Mouse (Mus musculus) liver, postnatal 0 days (tissue): ENCODE measurements around the gene Arhgef40. TPM values are rescaled to one million over a fixed set of nuclear protein-coding genes. Genes with fewer than 3 reads are reported as not detected.

Experiments used
- ATAC-seq: fragments of 200-750 bp; cut with Nextera tagmentation; 2 replicates; pipeline ENCODE4 v1.8.0; 2017; ENCODE audit warnings: mild to moderate bottlenecking, moderate library complexity
- DNase-seq: peaks from one replicate; pipeline ENCODE4 v3.0.0-alpha.2; 2016
- H3K27ac ChIP-seq: fragments of 300-500 bp; sonication (generic); 2 replicates; pipeline ENCODE4 v1.5.1; 2014; ENCODE audit warnings: antibody characterized with exemption, moderate library complexity, mild to moderate bottlenecking, low read depth
- H3K27me3 ChIP-seq: fragments of 300-500 bp; sonication (generic); 2 replicates; pipeline ENCODE4 v1.6.1; 2014; ENCODE audit warnings: low read length, control low read depth, mixed read lengths; ENCODE audit not compliant: insufficient read depth
- H3K36me3 ChIP-seq: fragments of 300-500 bp; sonication (generic); replicated peaks from 2 replicates; pipeline ENCODE4 v1.6.1; 2014; ENCODE audit warnings: mild to moderate bottlenecking, control low read depth, low read length, moderate library complexity, mixed read lengths; ENCODE audit not compliant: insufficient read depth
- H3K4me1 ChIP-seq: fragments of 300-500 bp; sonication (generic); 2 replicates; pipeline ENCODE4 v1.6.1; 2014; ENCODE audit warnings: antibody characterized with exemption, mild to moderate bottlenecking, control low read depth; ENCODE audit not compliant: insufficient read depth
- H3K4me2 ChIP-seq: fragments of 300-500 bp; sonication (generic); 2 replicates; pipeline ENCODE4 v1.6.1; 2014; ENCODE audit warnings: low read depth, mild to moderate bottlenecking, low read length, moderate library complexity, mixed read lengths
- H3K4me3 ChIP-seq: fragments of 300-500 bp; sonication (generic); 2 replicates; pipeline ENCODE4 v1.5.1; 2014; ENCODE audit warnings: low read depth, low read length
- H3K9ac ChIP-seq: fragments of 300-500 bp; sonication (generic); replicated peaks from 2 replicates; pipeline ENCODE4 v1.6.1; 2014; ENCODE audit warnings: mild to moderate bottlenecking, moderate library complexity
- H3K9me3 ChIP-seq: fragments of 300-500 bp; sonication (generic); 2 replicates; pipeline ENCODE4 v1.6.1; 2016; ENCODE audit warnings: mild to moderate bottlenecking, control low read depth, low read length, mixed read lengths
- CTCF ChIP-seq: sonication (generic); IDR thresholded peaks from 2 replicates; pipeline ENCODE4 v1.5.1; 2016; ENCODE audit warnings: antibody characterized with exemption, low read depth
- EP300 ChIP-seq: IDR thresholded peaks from 2 replicates; pipeline ENCODE4 v1.6.1; 2016; ENCODE audit warnings: antibody characterized with exemption, low read depth, mild to moderate bottlenecking
- WGBS: fragments of 180-500 bp; shearing (Covaris S2); extraction: QIAGEN DNeasy Blood & Tissue Kit; methylation state at CpG from one replicate; pipeline ENCODE4 v1.1.7; 2014; ENCODE audit not compliant: insufficient replicate concordance; 5-methylcytosine and 5-hydroxymethylcytosine counted together
- polyA plus RNA-seq: library from polyadenylated mRNA; unstranded; fragments of >200 nt; fragmentation: Nextera tagmentation; extraction: Ambion mirVana; gene quantifications from 2 replicates; pipeline ENCODE4 v1.2.1, GENCODE M21; 2015

The Arhgef40 gene
- polyA plus RNA-seq, 1 experiment from 2014 or later = 7.2 TPM

DNA sequence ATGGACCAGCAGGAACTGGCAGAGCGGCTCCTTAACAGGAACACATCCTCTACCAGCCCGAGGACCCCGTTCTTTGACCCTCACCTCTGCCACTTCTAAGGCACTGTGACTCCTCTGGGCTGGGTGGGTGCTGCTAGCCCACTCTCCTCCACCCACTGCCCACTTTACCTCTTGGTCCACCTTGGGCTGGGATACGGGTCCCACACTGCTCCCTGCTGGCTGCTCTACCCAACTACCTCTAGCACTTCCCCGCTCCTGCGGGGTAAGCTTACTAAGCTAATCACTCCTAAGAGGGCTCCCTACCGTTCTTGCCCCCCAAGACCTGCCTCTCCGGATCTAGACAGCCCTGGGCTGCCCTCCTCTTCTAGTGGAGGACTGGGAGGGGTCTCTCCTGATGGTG, 21.7 kb downstream of the Arhgef40 start:
- Histone ChIP-seq H3K4me1 (peaks cover 8% of the 10 kb centered on the region), H3K4me2 (no peak overlapping the region), H3K9ac (no peak overlapping the region), H3K9me3 (no peaks in the 10 kb centered on the region), H3K27ac (no peak overlapping the region), H3K4me3 (no peak overlapping the region), H3K27me3 (no peaks in the 10 kb centered on the region), H3K36me3 (peaks cover 28% of the 10 kb centered on the region)
- 84% methylated on average over 8 of the region's 8 CpGs for WGBS
- no peak for TF ChIP-seq EP300
- TF ChIP-seq CTCF = peak; percentile 42
- DNase-seq = peak; percentile 24
- no peak for ATAC-seq

DNA sequence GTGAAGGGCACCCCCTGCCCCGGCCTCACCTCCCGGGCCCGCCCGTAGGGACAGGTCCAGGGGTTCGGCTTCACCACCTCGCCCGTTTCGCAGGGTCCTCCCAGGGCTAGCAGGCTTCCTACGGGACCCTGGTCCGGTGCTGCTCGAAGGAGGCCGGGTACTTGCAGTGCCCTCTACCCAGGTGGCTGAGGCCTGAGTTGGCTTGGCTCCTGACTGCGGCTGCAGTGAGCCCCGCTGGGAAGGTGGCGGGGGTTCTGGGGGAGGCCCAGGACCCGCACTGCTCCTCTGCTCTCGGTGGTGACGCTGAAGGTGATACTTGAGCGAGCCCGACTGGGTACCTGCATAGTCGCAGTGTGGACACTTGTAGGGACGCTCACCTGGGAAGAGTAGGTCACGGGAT, 22.3 kb downstream of the Arhgef40 start:
- no peak for TF ChIP-seq CTCF
- no peak for TF ChIP-seq EP300

DNA sequence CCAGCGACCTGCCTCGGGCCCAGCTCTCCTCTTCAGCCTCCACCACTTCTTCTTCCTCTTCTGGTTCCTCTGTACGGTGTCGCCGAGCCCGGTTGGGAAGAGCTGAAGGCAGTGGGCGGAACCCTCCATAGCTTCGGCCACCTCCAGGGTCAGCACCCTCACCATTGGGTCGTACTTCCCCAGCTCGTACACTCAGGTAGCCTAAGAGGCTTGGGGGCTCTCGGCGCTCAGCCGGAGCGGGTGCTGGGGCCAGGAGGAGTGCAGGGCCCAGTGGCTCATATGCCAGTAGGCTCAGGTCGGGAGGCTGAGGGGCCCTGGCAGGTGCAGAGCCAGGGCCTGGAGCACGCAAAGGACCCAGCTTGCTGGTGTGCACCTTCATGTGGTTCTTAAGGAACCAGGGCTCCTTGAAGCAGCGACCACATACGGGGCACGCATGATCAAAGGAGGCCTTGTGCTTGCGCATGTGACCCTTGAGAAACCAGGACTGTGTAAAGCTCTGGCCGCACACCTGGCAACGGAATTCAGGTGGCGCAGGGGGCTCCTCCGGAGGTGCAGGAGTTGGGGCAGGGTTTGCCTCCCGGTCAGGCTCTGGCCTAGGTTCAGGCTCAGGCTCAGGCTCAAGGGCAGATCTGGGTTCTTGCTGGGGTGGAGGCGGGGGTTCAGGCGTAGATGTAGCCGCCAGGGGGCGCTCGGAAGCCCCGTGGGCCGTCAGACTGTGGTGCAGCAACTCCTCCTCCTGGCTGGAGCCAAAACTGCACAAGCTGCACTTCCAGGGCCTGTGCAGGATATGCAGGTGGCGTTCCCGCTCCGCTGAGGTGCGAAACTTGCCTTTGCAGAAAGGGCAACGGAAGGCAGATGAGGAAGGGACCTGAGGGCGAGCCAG, 24.0 kb downstream of the Arhgef40 start:
- no peak for TF ChIP-seq EP300
- peak; percentile 100 for TF ChIP-seq CTCF
- H3K4me1 ChIP-seq = peaks cover 8% of the 10 kb centered on the region
- no peak overlapping the region for H3K9ac ChIP-seq
- H3K27me3 ChIP-seq = no peaks in the 10 kb centered on the region
- DNase-seq (peak; percentile 93), ATAC-seq (peak; percentile 90)
- WGBS = 56% methylated on average over 38 of the region's 38 CpGs
- H3K4me3 ChIP-seq = no peak overlapping the region
- no peak overlapping the region for H3K27ac ChIP-seq
- H3K36me3 ChIP-seq = peaks cover 28% of the 10 kb centered on the region
- no peaks in the 10 kb centered on the region for H3K9me3 ChIP-seq
- H3K4me2 ChIP-seq = no peak overlapping the region

More for the DNA sequence above, 22.3 kb downstream of the Arhgef40 start:
- ATAC-seq (no peak), DNase-seq (no peak)
- Histone ChIP-seq H3K9ac (no peak overlapping the region), H3K4me2 (no peak overlapping the region), H3K36me3 (peaks cover 28% of the 10 kb centered on the region), H3K4me3 (no peak overlapping the region), H3K4me1 (peaks cover 8% of the 10 kb centered on the region), H3K27ac (no peak overlapping the region), H3K27me3 (no peaks in the 10 kb centered on the region), H3K9me3 (no peaks in the 10 kb centered on the region)
- 95% methylated on average over 23 of the region's 23 CpGs for WGBS

DNA sequence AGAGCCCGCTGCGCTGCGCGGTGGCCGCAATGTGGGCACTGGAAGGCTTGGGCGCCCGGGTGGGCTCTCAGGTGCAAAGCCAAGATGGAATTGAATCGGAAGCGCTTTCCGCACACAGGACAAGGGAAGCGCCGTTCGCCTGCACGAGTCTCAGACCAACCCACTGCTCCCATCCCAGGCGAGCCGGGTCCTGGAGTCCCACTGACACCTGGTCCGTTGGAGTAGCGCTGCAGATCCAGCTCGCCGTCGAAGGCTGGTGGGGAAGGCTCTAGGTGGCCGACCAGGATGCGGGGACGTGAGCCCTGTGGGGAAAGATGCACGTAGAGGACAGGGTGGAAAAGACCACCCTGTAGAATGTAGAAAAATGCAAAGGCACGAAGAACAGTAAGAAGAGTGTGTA, 24.8 kb downstream of the Arhgef40 start:
- no peaks in the 10 kb centered on the region for H3K27me3 ChIP-seq
- no peak for ATAC-seq
- H3K9me3 ChIP-seq = no peaks in the 10 kb centered on the region
- H3K4me2 ChIP-seq = no peak overlapping the region
- H3K4me1 ChIP-seq = peaks cover 8% of the 10 kb centered on the region
- H3K27ac ChIP-seq = no peak overlapping the region
- no peak for DNase-seq
- no peak for TF ChIP-seq CTCF
- TF ChIP-seq EP300 = no peak
- WGBS = 80% methylated on average over 26 of the region's 26 CpGs
- no peak overlapping the region for H3K4me3 ChIP-seq
- peaks cover 28% of the 10 kb centered on the region for H3K36me3 ChIP-seq
- H3K9ac ChIP-seq = no peak overlapping the region

DNA sequence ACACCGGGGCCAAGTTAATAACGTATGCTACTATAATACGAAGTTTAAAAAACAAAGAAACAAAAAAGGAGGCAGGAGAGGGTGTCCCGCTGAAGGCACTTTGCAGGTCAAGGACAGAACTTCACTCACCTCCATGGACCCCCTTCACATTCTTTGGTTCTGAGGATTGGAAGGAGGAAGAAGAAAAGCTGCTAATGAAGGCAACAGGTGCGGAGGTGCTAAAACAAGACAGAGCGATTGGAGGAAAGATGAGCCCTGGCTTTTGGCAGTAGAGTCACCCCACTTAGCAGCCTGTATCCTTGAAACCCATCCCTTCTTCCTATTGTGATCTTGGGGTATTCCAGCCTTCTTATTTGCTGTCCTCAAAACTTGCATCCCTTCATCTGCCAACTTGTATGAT, 25.3 kb downstream of the Arhgef40 start:
- DNase-seq (no peak), ATAC-seq (no peak)
- no peak overlapping the region for H3K27ac ChIP-seq
- H3K9ac ChIP-seq = no peak overlapping the region
- peaks cover 8% of the 10 kb centered on the region for H3K4me1 ChIP-seq
- WGBS = 89% methylated on average over 6 of the region's 6 CpGs
- TF ChIP-seq CTCF (no peak), EP300 (no peak)
- H3K36me3 ChIP-seq = peaks cover 28% of the 10 kb centered on the region
- H3K4me2 ChIP-seq = no peak overlapping the region
- H3K4me3 ChIP-seq = no peak overlapping the region
- no peaks in the 10 kb centered on the region for H3K27me3 ChIP-seq
- no peaks in the 10 kb centered on the region for H3K9me3 ChIP-seq

DNA sequence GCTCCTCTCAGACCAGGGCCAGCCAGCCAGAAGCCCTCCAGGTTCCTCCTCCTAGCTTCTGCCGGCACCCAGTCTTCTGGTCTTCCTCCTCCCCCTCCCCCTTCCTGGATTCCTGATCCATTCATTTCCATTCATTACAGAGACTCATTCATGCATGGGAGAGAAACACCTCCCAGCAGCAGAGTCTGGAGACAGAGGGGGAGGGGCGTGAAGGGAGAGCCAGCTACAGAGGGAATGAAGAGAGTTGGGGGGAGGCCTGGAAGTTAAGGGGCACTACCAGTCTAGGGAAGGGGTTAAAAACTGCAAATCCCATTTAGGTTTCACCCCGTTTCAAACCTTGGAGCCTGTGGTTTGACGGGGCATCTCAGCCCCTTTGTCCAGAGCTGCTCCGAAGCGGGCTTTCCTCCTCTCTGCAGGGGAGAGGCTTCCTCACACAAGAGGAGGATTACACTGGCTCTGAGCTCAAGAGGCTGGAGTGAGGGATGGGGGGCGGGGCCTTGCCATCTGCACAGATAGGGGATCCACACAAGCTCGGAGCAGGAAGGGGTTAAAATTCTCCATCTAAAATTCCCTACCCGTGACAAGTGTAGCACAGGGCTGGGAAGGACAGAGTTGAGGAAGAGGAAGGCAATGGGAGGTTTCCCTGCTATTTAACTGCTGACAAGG, 26.1 kb downstream of the Arhgef40 start:
- TF ChIP-seq CTCF = no peak
- no peak for TF ChIP-seq EP300
- Histone ChIP-seq H3K27me3 (no peaks in the 10 kb centered on the region), H3K4me3 (no peak overlapping the region), H3K4me2 (no peak overlapping the region), H3K36me3 (peaks cover 27% of the 10 kb centered on the region), H3K9ac (no peak overlapping the region), H3K27ac (no peak overlapping the region), H3K9me3 (no peaks in the 10 kb centered on the region), H3K4me1 (peaks cover 14% of the 10 kb centered on the region)
- ATAC-seq (no peak), DNase-seq (no peak)
- WGBS = 47% methylated on average over 9 of the region's 9 CpGs
